Mouse (Mus musculus) embryonic facial prominence, embryonic 13.5 days (tissue): ENCODE measurements around the gene Atp5d. TPM values are rescaled to one million over a fixed set of nuclear protein-coding genes. Genes with fewer than 3 reads are reported as not detected.

Source experiments
- ATAC-seq: fragments of 200-750 bp; cut with Nextera tagmentation; 2 replicates; pipeline ENCODE4 v1.8.0; 2017; ENCODE audit warnings: low read depth; ENCODE audit not compliant: insufficient number of reproducible peaks, insufficient read depth, low FRiP score, low TSS enrichment
- H3K27ac ChIP-seq: fragments of 300-500 bp; sonication (generic); 2 replicates; pipeline ENCODE4 v1.5.1; 2015; ENCODE audit warnings: moderate library complexity, mild to moderate bottlenecking, inconsistent platforms
- H3K27me3 ChIP-seq: fragments of 300-500 bp; sonication (generic); 2 replicates; pipeline ENCODE4 v1.6.1; 2015; ENCODE audit warnings: mild to moderate bottlenecking, inconsistent platforms
- H3K36me3 ChIP-seq: fragments of 300-500 bp; sonication (generic); 2 replicates; pipeline ENCODE4 v1.6.1; 2015; ENCODE audit warnings: mild to moderate bottlenecking, inconsistent platforms
- H3K4me1 ChIP-seq: fragments of 300-500 bp; sonication (generic); 2 replicates; pipeline ENCODE4 v1.6.1; 2015; ENCODE audit warnings: inconsistent platforms
- H3K4me2 ChIP-seq: fragments of 300-500 bp; sonication (generic); 2 replicates; pipeline ENCODE4 v1.6.1; 2015; ENCODE audit warnings: moderate library complexity, mild to moderate bottlenecking, inconsistent platforms
- H3K4me3 ChIP-seq: fragments of 300-500 bp; sonication (generic); 2 replicates; pipeline ENCODE4 v1.5.1; 2015; ENCODE audit warnings: mild to moderate bottlenecking, inconsistent platforms
- H3K9ac ChIP-seq: fragments of 300-500 bp; sonication (generic); 2 replicates; pipeline ENCODE4 v1.6.1; 2015; ENCODE audit warnings: mild to moderate bottlenecking, inconsistent platforms
- H3K9me3 ChIP-seq: fragments of 300-500 bp; sonication (generic); 2 replicates; pipeline ENCODE4 v1.6.1; 2016; ENCODE audit warnings: inconsistent platforms
- WGBS: fragments of 180-500 bp; shearing (Covaris S2); methylation state at CpG from one replicate; pipeline ENCODE4 v1.1.7; 2015; ENCODE audit warnings: mixed read lengths; 5-methylcytosine and 5-hydroxymethylcytosine counted together
- polyA plus RNA-seq: library from polyadenylated mRNA; unstranded; fragments of >200 nt; fragmentation: Nextera tagmentation; extraction: Ambion mirVana; gene quantifications from 2 replicates; pipeline ENCODE4 v1.2.1, GENCODE M21; 2015

Atp5d gene
- polyA plus RNA-seq, 1 experiment from 2014 or later, result 491 TPM

GRCm38 (mm10) chr10:80135161-80135560 is 3.3 kb upstream of the Atp5d start:
- Histone ChIP-seq H3K36me3 (peaks cover 48% of the 10 kb centered on the region), H3K4me3 (no peak overlapping the region)
- 89% methylated on average over 10 of the region's 10 CpGs for WGBS

GRCm38 (mm10) chr10:80135641-80136040 is 2.8 kb upstream of the Atp5d start:
- H3K27me3 ChIP-seq, result peaks cover 35% of the 10 kb centered on the region

More at GRCm38 (mm10) chr10:80135161-80135560, 3.3 kb upstream of the Atp5d start:
- Histone ChIP-seq H3K27me3 (peaks cover 35% of the 10 kb centered on the region), H3K9ac (no peak overlapping the region), H3K4me1 (peaks cover 53% of the 10 kb centered on the region), H3K4me2 (no peak overlapping the region), H3K27ac (no peak overlapping the region), H3K9me3 (no peaks in the 10 kb centered on the region)
- ATAC-seq, result no peak

GRCm38 (mm10) chr10:80136179-80136951 is 2.1 kb upstream of the Atp5d start:
- H3K9ac ChIP-seq, result peak overlapping the region; percentile 62

More at GRCm38 (mm10) chr10:80135641-80136040, 2.8 kb upstream of the Atp5d start:
- Histone ChIP-seq H3K4me3 (no peak overlapping the region), H3K9ac (no peak overlapping the region), H3K27ac (no peak overlapping the region), H3K4me2 (no peak overlapping the region), H3K9me3 (no peaks in the 10 kb centered on the region), H3K36me3 (peaks cover 43% of the 10 kb centered on the region), H3K4me1 (peaks cover 54% of the 10 kb centered on the region)
- no peak for ATAC-seq
- WGBS, result 85% methylated on average over 1 of the region's 1 CpGs

GRCm38 (mm10) chr10:80136952-80137625 is 1.3 kb upstream of the Atp5d start:
- Histone ChIP-seq H3K4me1 (peaks cover 50% of the 10 kb centered on the region), H3K9me3 (no peaks in the 10 kb centered on the region), H3K4me3 (peak overlapping the region; percentile 70), H3K9ac (peak overlapping the region; percentile 62), H3K36me3 (peaks cover 31% of the 10 kb centered on the region), H3K27ac (no peak overlapping the region), H3K27me3 (peaks cover 35% of the 10 kb centered on the region), H3K4me2 (peak overlapping the region; percentile 99)
- WGBS, result 5% methylated on average over 28 of the region's 29 CpGs
- no peak for ATAC-seq

More at GRCm38 (mm10) chr10:80136179-80136951, 2.1 kb upstream of the Atp5d start:
- Histone ChIP-seq H3K27me3 (peaks cover 35% of the 10 kb centered on the region), H3K4me3 (peak overlapping the region; percentile 70), H3K4me1 (peaks cover 57% of the 10 kb centered on the region), H3K27ac (no peak overlapping the region), H3K4me2 (peak overlapping the region; percentile 99), H3K9me3 (no peaks in the 10 kb centered on the region), H3K36me3 (peaks cover 37% of the 10 kb centered on the region)
- WGBS, result 19% methylated on average over 49 of the region's 49 CpGs
- no peak for ATAC-seq

GRCm38 (mm10) chr10:80137626-80138552 is 543 bp upstream of the Atp5d start:
- H3K27me3 ChIP-seq, result peaks cover 35% of the 10 kb centered on the region
- no peak for ATAC-seq
- H3K9ac ChIP-seq, result peak overlapping the region; percentile 85
- 2% methylated on average over 27 of the region's 33 CpGs for WGBS
- no peaks in the 10 kb centered on the region for H3K9me3 ChIP-seq
- H3K4me1 ChIP-seq, result peaks cover 51% of the 10 kb centered on the region
- peak overlapping the region; percentile 99 for H3K4me2 ChIP-seq
- peaks cover 23% of the 10 kb centered on the region for H3K36me3 ChIP-seq
- H3K4me3 ChIP-seq, result peak overlapping the region; percentile 70
- H3K27ac ChIP-seq, result peak overlapping the region; percentile 57; the same call in 1 of the 2 replicates

GRCm38 (mm10) chr10:80139439-80139775 is 975 bp downstream of the Atp5d start:
- peak overlapping the region; percentile 70 for H3K4me3 ChIP-seq
- peaks cover 52% of the 10 kb centered on the region for H3K4me1 ChIP-seq
- peaks cover 35% of the 10 kb centered on the region for H3K27me3 ChIP-seq
- no peak overlapping the region; the same call in 1 of the 2 replicates for H3K27ac ChIP-seq
- peak overlapping the region; percentile 99 for H3K4me2 ChIP-seq
- H3K9ac ChIP-seq, result peak overlapping the region; percentile 85
- ATAC-seq, result no peak
- under 1% methylated on average over 9 of the region's 10 CpGs for WGBS
- peaks cover 21% of the 10 kb centered on the region for H3K36me3 ChIP-seq
- no peaks in the 10 kb centered on the region for H3K9me3 ChIP-seq

GRCm38 (mm10) chr10:80139975-80140665 is 1.7 kb downstream of the Atp5d start:
- peaks cover 31% of the 10 kb centered on the region for H3K27me3 ChIP-seq
- H3K9me3 ChIP-seq, result no peaks in the 10 kb centered on the region
- H3K4me2 ChIP-seq, result peak overlapping the region; percentile 99; the same call in 1 of the 2 replicates
- H3K9ac ChIP-seq, result no peak overlapping the region
- peak overlapping the region; percentile 70 for H3K4me3 ChIP-seq
- 0 out of 2 replicates have a peak overlapping the region, but pooled peaks have one; percentile 81 for H3K27ac ChIP-seq
- peaks cover 21% of the 10 kb centered on the region for H3K36me3 ChIP-seq
- peaks cover 56% of the 10 kb centered on the region for H3K4me1 ChIP-seq
- 73% methylated on average over 11 of the region's 11 CpGs for WGBS
- ATAC-seq, result no peak

GRCm38 (mm10) chr10:80140666-80141035 is 2.2 kb downstream of the Atp5d start, which contains the start of gene Cbarp:
Cbarp (minus strand) TSS chr10:80140835.
- peak within 1 kb of the TSS; percentile 99 for H3K4me2 ChIP-seq
- 75% methylated on average over 10 of the region's 10 CpGs for WGBS
- peaks cover 27% of the 10 kb centered on the region for H3K27me3 ChIP-seq
- H3K27ac ChIP-seq, result peak within 1 kb of the TSS; percentile 81
- H3K36me3 ChIP-seq, result peaks cover 24% of the 10 kb centered on the region
- H3K4me3 ChIP-seq, result peak within 1 kb of the TSS; percentile 70
- H3K4me1 ChIP-seq, result peaks cover 61% of the 10 kb centered on the region
- no peaks in the 10 kb centered on the region for H3K9me3 ChIP-seq
- ATAC-seq, result no peak
- peak within 1 kb of the TSS; percentile 85 for H3K9ac ChIP-seq

- Histone ChIP-seq H3K9ac (peak overlapping the region; percentile 41; the same call in 1 of the 2 replicates), H3K36me3 (peaks cover 30% of the 10 kb centered on the region), H3K27ac (peak overlapping the region; percentile 81), H3K4me1 (peaks cover 66% of the 10 kb centered on the region), H3K4me2 (peak overlapping the region; percentile 92), H3K4me3 (peak overlapping the region; percentile 70), H3K9me3 (no peaks in the 10 kb centered on the region), H3K27me3 (peaks cover 21% of the 10 kb centered on the region)
- ATAC-seq, result peak; percentile 66
- under 1% methylated on average over 29 of the region's 29 CpGs for WGBS
These were observed 2.8 kb downstream of the Atp5d start for GRCm38 (mm10) chr10:80141243-80141642.

GRCm38 (mm10) chr10:80141786-80142529 is 3.5 kb downstream of the Atp5d start:
- H3K27ac ChIP-seq, result peak overlapping the region; percentile 81
- H3K27me3 ChIP-seq, result peaks cover 14% of the 10 kb centered on the region
- ATAC-seq, result peak; percentile 84
- peaks cover 37% of the 10 kb centered on the region for H3K36me3 ChIP-seq
- H3K4me1 ChIP-seq, result peaks cover 65% of the 10 kb centered on the region
- peak overlapping the region; percentile 91 for H3K9ac ChIP-seq
- peak overlapping the region; percentile 92 for H3K4me2 ChIP-seq
- no peaks in the 10 kb centered on the region for H3K9me3 ChIP-seq
- WGBS, result under 1% methylated on average over 43 of the region's 43 CpGs
- H3K4me3 ChIP-seq, result peak overlapping the region; percentile 70
